Mouse (Mus musculus): ENCODE measurements around the gene Chd8. TPM values are rescaled to one million over a fixed set of nuclear protein-coding genes. Genes with fewer than 3 reads are reported as not detected.

The Chd8 gene
- polyA plus RNA-seq, 1 experiment from 2014 or later, result 33.8 TPM

Other genes with a start within 250 kb of the Chd8 start
- 0.21 and 0.34 TPM in 2 replicates for gene Tmem253, start 242.1 kb downstream of the Chd8 start, polyA plus RNA-seq (2015; fragmentation: Nextera tagmentation; extraction: Ambion mirVana)
- gene Zfp219, start 237.0 kb downstream of the Chd8 start, polyA plus RNA-seq (2015; fragmentation: Nextera tagmentation; extraction: Ambion mirVana), result 20.1 and 20.8 TPM in 2 replicates
- gene Olfr221, start 215.3 kb downstream of the Chd8 start, polyA plus RNA-seq (2015; fragmentation: Nextera tagmentation; extraction: Ambion mirVana), result not detected in 2 replicates
- 603 and 612 TPM in 2 replicates for gene Hnrnpc, start 153.8 kb downstream of the Chd8 start, polyA plus RNA-seq (2015; fragmentation: Nextera tagmentation; extraction: Ambion mirVana)
- gene Rpgrip1, start 147.1 kb downstream of the Chd8 start, polyA plus RNA-seq (2015; fragmentation: Nextera tagmentation; extraction: Ambion mirVana), result 57.8 and 59.1 TPM in 2 replicates
- gene Supt16, start 60.4 kb downstream of the Chd8 start, polyA plus RNA-seq (2015; fragmentation: Nextera tagmentation; extraction: Ambion mirVana), result 51.8 and 55.8 TPM in 2 replicates
- 37.7 and 43.4 TPM in 2 replicates for gene Tox4, start 21.4 kb upstream of the Chd8 start, polyA plus RNA-seq (2015; fragmentation: Nextera tagmentation; extraction: Ambion mirVana)
- gene Rab2b, start 21.8 kb upstream of the Chd8 start, polyA plus RNA-seq (2015; fragmentation: Nextera tagmentation; extraction: Ambion mirVana), result 17.9 and 18.6 TPM in 2 replicates
- gene Mettl3, start 47.3 kb upstream of the Chd8 start, polyA plus RNA-seq (2015; fragmentation: Nextera tagmentation; extraction: Ambion mirVana), result 42.3 and 46.1 TPM in 2 replicates
- 14.0 and 16.7 TPM in 2 replicates for gene Sall2, start 71.0 kb upstream of the Chd8 start, polyA plus RNA-seq (2015; fragmentation: Nextera tagmentation; extraction: Ambion mirVana)
- not detected in 2 replicates for gene Olfr1513, start 98.6 kb upstream of the Chd8 start, polyA plus RNA-seq (2015; fragmentation: Nextera tagmentation; extraction: Ambion mirVana)
- gene Olfr1512, start 121.4 kb upstream of the Chd8 start, polyA plus RNA-seq (2015; fragmentation: Nextera tagmentation; extraction: Ambion mirVana), result not detected in 2 replicates
- not detected in 2 replicates for gene Olfr1511, start 139.6 kb upstream of the Chd8 start, polyA plus RNA-seq (2015; fragmentation: Nextera tagmentation; extraction: Ambion mirVana)
- not detected in 2 replicates for gene Olfr1510, start 156.6 kb upstream of the Chd8 start, polyA plus RNA-seq (2015; fragmentation: Nextera tagmentation; extraction: Ambion mirVana)
- not detected in 2 replicates for gene Olfr1509, start 185.2 kb upstream of the Chd8 start, polyA plus RNA-seq (2015; fragmentation: Nextera tagmentation; extraction: Ambion mirVana)
- not detected in 2 replicates for gene Olfr1508, start 209.7 kb upstream of the Chd8 start, polyA plus RNA-seq (2015; fragmentation: Nextera tagmentation; extraction: Ambion mirVana)
- gene Olfr1507, start 238.0 kb upstream of the Chd8 start, polyA plus RNA-seq (2015; fragmentation: Nextera tagmentation; extraction: Ambion mirVana), result not detected in 2 replicates